Mouse (Mus musculus) limb, embryonic 11.5 days (tissue): Measurements from ENCODE around the gene Spast. TPM values are rescaled to one million over a fixed set of nuclear protein-coding genes. Genes with fewer than 3 reads are reported as not detected.
"Not testable (repeated sequence)": the region's sequence is repeated elsewhere in the genome, so short reads cannot be mapped to it uniquely, and the experiment has no call there.

ENCODE experiments used
- ATAC-seq: fragments of 200-750 bp; cut with Nextera tagmentation; 2 replicates; pipeline ENCODE4 v1.8.0; 2017; ENCODE audit warnings: low read depth; ENCODE audit not compliant: insufficient number of reproducible peaks, low FRiP score, low TSS enrichment
- DNase-seq: peaks from one replicate; pipeline ENCODE4 v3.0.0-alpha.2; 2015; ENCODE audit warnings: low spot score
- H3K27ac ChIP-seq: fragments of 300-500 bp; sonication (generic); replicated peaks from 2 replicates; pipeline ENCODE4 v1.5.1; 2014; ENCODE audit warnings: low read depth, mild to moderate bottlenecking, low read length
- H3K27me3 ChIP-seq: fragments of 300-500 bp; sonication (generic); 2 replicates; pipeline ENCODE4 v1.6.1; 2014; ENCODE audit warnings: mild to moderate bottlenecking, low read length, mixed read lengths; ENCODE audit not compliant: control insufficient read depth, insufficient read depth
- H3K36me3 ChIP-seq: fragments of 300-500 bp; sonication (generic); 2 replicates; pipeline ENCODE4 v1.6.1; 2014; ENCODE audit warnings: mild to moderate bottlenecking, low read length, moderate library complexity, mixed read lengths; ENCODE audit not compliant: control insufficient read depth, insufficient read depth
- H3K4me1 ChIP-seq: fragments of 300-500 bp; sonication (generic); 2 replicates; pipeline ENCODE4 v1.6.1; 2014; ENCODE audit warnings: low read length, mixed read lengths; ENCODE audit not compliant: control insufficient read depth, insufficient read depth
- H3K4me2 ChIP-seq: fragments of 300-500 bp; sonication (generic); 2 replicates; pipeline ENCODE4 v1.6.1; 2014; ENCODE audit warnings: low read depth, mild to moderate bottlenecking, moderate library complexity; ENCODE audit not compliant: severe bottlenecking
- H3K4me3 ChIP-seq: fragments of 300-500 bp; sonication (generic); 2 replicates; pipeline ENCODE4 v1.5.1; 2014; ENCODE audit warnings: low read depth, low read length
- H3K9ac ChIP-seq: fragments of 300-500 bp; sonication (generic); 2 replicates; pipeline ENCODE4 v1.6.1; 2014; ENCODE audit warnings: mild to moderate bottlenecking, low read length
- H3K9me3 ChIP-seq: fragments of 300-500 bp; sonication (generic); 2 replicates; pipeline ENCODE4 v1.6.1; 2016; ENCODE audit warnings: low read length; ENCODE audit not compliant: control insufficient read depth
- WGBS: fragments of 180-500 bp; shearing (Covaris S2); extraction: QIAGEN DNeasy Blood & Tissue Kit; methylation state at CpG from one replicate; pipeline ENCODE4 v1.1.7; 2014; 5-methylcytosine and 5-hydroxymethylcytosine counted together
- polyA plus RNA-seq: library from polyadenylated mRNA; unstranded; fragments of >200 nt; fragmentation: Nextera tagmentation; extraction: Ambion mirVana; gene quantifications from 2 replicates; pipeline ENCODE4 v1.2.1, GENCODE M21; 2014

The Spast gene
- polyA plus RNA-seq, 1 experiment from 2014 or later, result 31.2 TPM

GRCm38 (mm10) chr17:74318721-74319120, 20.1 kb upstream of the Spast start:
- no peak for ATAC-seq
- H3K36me3 ChIP-seq, result no peaks in the 10 kb centered on the region
- H3K27me3 ChIP-seq, result no peaks in the 10 kb centered on the region
- H3K9ac ChIP-seq, result no peak overlapping the region
- no peak overlapping the region for H3K4me3 ChIP-seq
- no peak overlapping the region for H3K27ac ChIP-seq
- DNase-seq, result no peak
- WGBS, result 90% methylated on average over 6 of the region's 6 CpGs
- no peaks in the 10 kb centered on the region for H3K9me3 ChIP-seq
- peaks cover 8% of the 10 kb centered on the region for H3K4me1 ChIP-seq
- H3K4me2 ChIP-seq, result no peak overlapping the region

- H3K4me1 ChIP-seq, result no peaks in the 10 kb centered on the region
- H3K27ac ChIP-seq, result no peak overlapping the region
- no peak overlapping the region for H3K4me3 ChIP-seq
- 58% methylated on average over 5 of the region's 5 CpGs for WGBS
- DNase-seq, result peak; percentile 30
- H3K9ac ChIP-seq, result no peak overlapping the region
- no peaks in the 10 kb centered on the region for H3K9me3 ChIP-seq
- no peak overlapping the region for H3K4me2 ChIP-seq
- H3K36me3 ChIP-seq, result no peaks in the 10 kb centered on the region
- no peak for ATAC-seq
- no peaks in the 10 kb centered on the region for H3K27me3 ChIP-seq
These were observed 16.3 kb upstream of the Spast start for GRCm38 (mm10) chr17:74322400-74323054.

GRCm38 (mm10) chr17:74323844-74324243, 14.9 kb upstream of the Spast start, which contains the start of gene Dpy30:
Gene Dpy30, minus strand, starts transcription at chr17:74323944.
- Histone ChIP-seq H3K4me1 (no peaks in the 10 kb centered on the region), H3K27me3 (no peaks in the 10 kb centered on the region), H3K27ac (no peak within 1 kb of the TSS), H3K36me3 (no peaks in the 10 kb centered on the region), H3K9ac (no peak within 1 kb of the TSS), H3K4me3 (no peak within 1 kb of the TSS), H3K9me3 (no peaks in the 10 kb centered on the region), H3K4me2 (no peak within 1 kb of the TSS)
- WGBS, result 77% methylated on average over 2 of the region's 2 CpGs
- DNase-seq (no peak), ATAC-seq (no peak)

- not testable (repeated sequence) for DNase-seq, H3K4me3 ChIP-seq
- WGBS, result 90% methylated on average over 7 of the region's 7 CpGs
These were observed 11.6 kb upstream of the Spast start for GRCm38 (mm10) chr17:74327195-74327594.

GRCm38 (mm10) chr17:74328146-74328545, 10.6 kb upstream of the Spast start:
- not testable (repeated sequence) for H3K27me3 ChIP-seq, H3K4me1 ChIP-seq, H3K36me3 ChIP-seq, ATAC-seq, H3K4me2 ChIP-seq, H3K9ac ChIP-seq, H3K27ac ChIP-seq, H3K9me3 ChIP-seq, H3K4me3 ChIP-seq
- 40% methylated on average over 2 of the region's 2 CpGs for WGBS
- DNase-seq, result peak; percentile 73

More at GRCm38 (mm10) chr17:74327195-74327594, 11.6 kb upstream of the Spast start:
- H3K4me1 ChIP-seq, H3K27me3 ChIP-seq, H3K27ac ChIP-seq, H3K36me3 ChIP-seq, ATAC-seq, H3K9ac ChIP-seq, H3K4me2 ChIP-seq, H3K9me3 ChIP-seq: not testable (repeated sequence)

- DNase-seq (no peak), ATAC-seq (no peak)
- no peak overlapping the region for H3K9ac ChIP-seq
- H3K4me2 ChIP-seq, result no peak overlapping the region
- H3K4me3 ChIP-seq, result no peak overlapping the region
- no peak overlapping the region for H3K27ac ChIP-seq
- no peaks in the 10 kb centered on the region for H3K9me3 ChIP-seq
- no peaks in the 10 kb centered on the region for H3K27me3 ChIP-seq
- H3K4me1 ChIP-seq, result no peaks in the 10 kb centered on the region
- WGBS, result 87% methylated on average over 9 of the region's 9 CpGs
- no peaks in the 10 kb centered on the region for H3K36me3 ChIP-seq
These were observed 7.6 kb upstream of the Spast start for GRCm38 (mm10) chr17:74331049-74331676.

GRCm38 (mm10) chr17:74338225-74338931, 409 bp upstream of the Spast start:
- no peaks in the 10 kb centered on the region for H3K36me3 ChIP-seq
- H3K4me3 ChIP-seq, result peak overlapping the region; percentile 99
- WGBS, result under 1% methylated on average over 33 of the region's 50 CpGs
- ATAC-seq (peak; percentile 95), DNase-seq (peak; percentile 98)
- peak overlapping the region; percentile 94 for H3K9ac ChIP-seq
- no peaks in the 10 kb centered on the region for H3K9me3 ChIP-seq
- no peaks in the 10 kb centered on the region for H3K27me3 ChIP-seq
- H3K4me2 ChIP-seq, result peak overlapping the region; percentile 77
- peaks cover 13% of the 10 kb centered on the region; the same call in 1 of the 2 replicates for H3K4me1 ChIP-seq
- peak overlapping the region; percentile 89 for H3K27ac ChIP-seq

GRCm38 (mm10) chr17:74341151-74341550, 2.4 kb downstream of the Spast start:
- Histone ChIP-seq H3K36me3 (no peaks in the 10 kb centered on the region), H3K27me3 (no peaks in the 10 kb centered on the region), H3K4me1 (peaks cover 13% of the 10 kb centered on the region; the same call in 1 of the 2 replicates), H3K9ac (no peak overlapping the region), H3K4me2 (0 out of 2 replicates have a peak overlapping the region, but pooled peaks have one; percentile 15), H3K4me3 (no peak overlapping the region), H3K9me3 (no peaks in the 10 kb centered on the region), H3K27ac (no peak overlapping the region)
- DNase-seq, result no peak
- WGBS, result 82% methylated on average over 5 of the region's 5 CpGs
- ATAC-seq, result no peak
